Mouse (Mus musculus) stomach, postnatal 0 days (tissue): Measurements from ENCODE around the gene St3gal6.

Experiments used
- CTCF ChIP-seq: IDR thresholded peaks from 2 replicates; pipeline ENCODE4 v1.5.1; 2016; ENCODE audit warnings: antibody characterized with exemption, low read depth, mild to moderate bottlenecking, moderate library complexity
- EP300 ChIP-seq: optimal IDR thresholded peaks from 2 replicates; pipeline ENCODE3; 2016; ENCODE audit warnings: antibody characterized with exemption

- TF ChIP-seq CTCF (no peak), EP300 (no peak)
Measured at GRCm38 (mm10) chr16:58470841-58471240, 53.2 kb downstream of the St3gal6 start.
